Comparison of ENCODE assay signal across 11 mouse cellular contexts in the genomic region with DNA sequence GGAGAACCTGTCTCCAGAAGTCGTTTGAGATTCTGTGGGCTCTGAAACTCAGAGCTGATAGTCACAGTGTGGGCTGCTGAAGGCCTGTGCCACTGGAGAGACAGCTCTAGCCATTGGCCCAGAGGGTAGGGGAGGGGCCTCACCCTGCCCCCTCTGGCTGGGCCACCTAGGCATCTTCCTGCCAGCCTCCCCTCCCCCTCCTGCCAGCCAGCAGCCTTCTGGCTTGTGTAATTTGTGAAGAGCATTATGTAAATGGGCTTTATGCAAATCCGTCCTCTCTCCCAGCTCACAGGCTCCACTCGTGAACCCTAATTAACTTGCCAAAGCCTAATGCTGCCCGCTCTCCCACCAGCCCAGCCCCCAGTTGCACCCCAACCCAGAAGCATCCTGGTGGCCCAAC.
DNase-seq lines count a peak whose midpoint lies in the region; ATAC-seq lines count a peak whose summit lies in the region.
"Had no signal": no experiment of that assay in that cellular context is flagged by ENCODE, and none has a peak within 500 bp of the region (broad histone marks: within the 10 kb centered on the region; RNA-seq: fewer than 3 reads in every experiment).

No protein-coding gene starts in this region.

- intact Hi-C loops in left cerebral cortex, postnatal 14 days (cut with DNase I): loop anchor here (5.0 kb wide), 1 partner anchor 56 kb away; no protein-coding TSS in a partner anchor

- ATAC-seq in forebrain, embryonic 11.5 days (replicated peaks; ENCODE audit: low FRiP score): peak; percentile 91
- peak; percentile 91 for ATAC-seq in forebrain, embryonic 16.5 days
- ATAC-seq in neural tube, embryonic 15.5 days (ENCODE audit: low FRiP score): peak; percentile 13; the same call in 1 of the 2 replicates
- ATAC-seq in intestine, embryonic 15.5 days: no peak

- no peak overlapping the region for H3K4me3 ChIP-seq in forebrain, embryonic 11.5 days (ENCODE audit: low read depth, low read length)
- no peak overlapping the region for H3K4me3 ChIP-seq in forebrain, embryonic 16.5 days (replicated peaks; ENCODE audit: low read length)
- no peak overlapping the region for H3K4me3 ChIP-seq in neural tube, embryonic 15.5 days (replicated peaks)
- H3K4me3 ChIP-seq in intestine, embryonic 15.5 days (replicated peaks): no peak overlapping the region
- H3K4me3 ChIP-seq: heart, embryonic 10.5 days had no signal

- H3K27me3 ChIP-seq in forebrain, embryonic 11.5 days (ENCODE audit: control insufficient read depth, insufficient read depth, low read length): no peaks in the 10 kb centered on the region
- no peaks in the 10 kb centered on the region for H3K27me3 ChIP-seq in forebrain, embryonic 16.5 days (replicated peaks; ENCODE audit: control insufficient read depth, insufficient read depth, low read length)
- H3K27me3 ChIP-seq in neural tube, embryonic 15.5 days (replicated peaks): 0 out of 2 replicates have a peak, but pooled peaks cover 5% of the 10 kb centered on the region
- H3K27me3 ChIP-seq in intestine, embryonic 15.5 days (replicated peaks): no peaks in the 10 kb centered on the region

- H3K4me1 ChIP-seq in forebrain, embryonic 11.5 days (replicated peaks; ENCODE audit: control insufficient read depth, insufficient read depth, low read length): peaks cover 23% of the 10 kb centered on the region
- peaks cover 37% of the 10 kb centered on the region for H3K4me1 ChIP-seq in forebrain, embryonic 16.5 days (replicated peaks; ENCODE audit: control insufficient read depth, insufficient read depth, low read length)
- H3K4me1 ChIP-seq in neural tube, embryonic 15.5 days: peaks cover 36% of the 10 kb centered on the region
- H3K4me1 ChIP-seq in intestine, embryonic 15.5 days (replicated peaks): peaks cover 7% of the 10 kb centered on the region; the same call in 1 of the 2 replicates

- no peak overlapping the region for H3K9ac ChIP-seq in forebrain, embryonic 11.5 days (ENCODE audit: low read length)
- no peak overlapping the region for H3K9ac ChIP-seq in forebrain, embryonic 16.5 days (replicated peaks; ENCODE audit: low read depth, low read length)
- H3K9ac ChIP-seq in neural tube, embryonic 15.5 days (replicated peaks): 0 out of 2 replicates have a peak overlapping the region, but pooled peaks have one; percentile 7
- no peak overlapping the region for H3K9ac ChIP-seq in intestine, embryonic 15.5 days

- 28% methylated on average over 4 of the region's 4 CpGs for WGBS in forebrain, embryonic 11.5 days
- 3% methylated on average over 4 of the region's 4 CpGs for WGBS in forebrain, embryonic 16.5 days
- WGBS in neural tube, embryonic 15.5 days: 15% methylated on average over 4 of the region's 4 CpGs
- 57% methylated on average over 4 of the region's 4 CpGs for WGBS in intestine, embryonic 15.5 days

- 0 out of 2 replicates have a peak overlapping the region, but pooled peaks have one; percentile 5 for H3K4me2 ChIP-seq in forebrain, embryonic 11.5 days (ENCODE audit: low read depth, low read length, severe bottlenecking)
- H3K4me2 ChIP-seq in forebrain, embryonic 16.5 days (ENCODE audit: low read length): 0 out of 2 replicates have a peak overlapping the region, but pooled peaks have one; percentile 12
- no peak overlapping the region for H3K4me2 ChIP-seq in neural tube, embryonic 15.5 days
- no peak overlapping the region for H3K4me2 ChIP-seq in intestine, embryonic 15.5 days (replicated peaks)

- peak; percentile 79 for DNase-seq in forebrain, embryonic 11.5 days (ENCODE audit: low spot score)
- peak; percentile 46 to 62 for DNase-seq in left cerebral cortex, postnatal 14 days (ENCODE audit: low spot score in 2 of 2)
- no peak for DNase-seq in kidney, adult 18-20 months
- no peak for DNase-seq in gastrocnemius, postnatal 10 days
- DNase-seq: kidney, postnatal 4 days; lung, postnatal 14 days had no signal

- peak overlapping the region; percentile 50; the same call in 1 of the 2 replicates for H3K27ac ChIP-seq in forebrain, embryonic 11.5 days (ENCODE audit: low read depth, low read length)
- H3K27ac ChIP-seq in forebrain, embryonic 16.5 days (ENCODE audit: low read length): peak overlapping the region; percentile 87
- peak overlapping the region; percentile 41; the same call in 1 of the 2 replicates for H3K27ac ChIP-seq in neural tube, embryonic 15.5 days (replicated peaks)
- H3K27ac ChIP-seq in intestine, embryonic 15.5 days: no peak overlapping the region
- H3K27ac ChIP-seq: heart, embryonic 10.5 days; stomach, postnatal 0 days had no signal

- H3K36me3 ChIP-seq in forebrain, embryonic 11.5 days (ENCODE audit: control insufficient read depth, insufficient read depth, low read length): no peaks in the 10 kb centered on the region
- no peaks in the 10 kb centered on the region for H3K36me3 ChIP-seq in forebrain, embryonic 16.5 days (ENCODE audit: control insufficient read depth, insufficient read depth)
- H3K36me3 ChIP-seq in neural tube, embryonic 15.5 days: no peaks in the 10 kb centered on the region
- no peaks in the 10 kb centered on the region for H3K36me3 ChIP-seq in intestine, embryonic 15.5 days
- H3K36me3 ChIP-seq: heart, embryonic 10.5 days had no signal

- H3K9me3 ChIP-seq in forebrain, embryonic 11.5 days (ENCODE audit: control insufficient read depth, low read length): no peaks in the 10 kb centered on the region
- no peaks in the 10 kb centered on the region for H3K9me3 ChIP-seq in forebrain, embryonic 16.5 days (ENCODE audit: control insufficient read depth, low read length)
- H3K9me3 ChIP-seq in neural tube, embryonic 15.5 days (replicated peaks): no peaks in the 10 kb centered on the region
- no peaks in the 10 kb centered on the region for H3K9me3 ChIP-seq in intestine, embryonic 15.5 days
- H3K9me3 ChIP-seq: heart, embryonic 10.5 days had no signal

Comparison
In these comparisons a context has a peak if more than half of its experiments do, and no peak if none do; other contexts are left out.
1. DNase-seq: peak in forebrain, embryonic 11.5 days (single experiment) and left cerebral cortex, postnatal 14 days (2 of 2); none in kidney, adult 18-20 months (single experiment) and gastrocnemius, postnatal 10 days (single experiment).
2. H3K4me2 ChIP-seq: peak in forebrain, embryonic 11.5 days (single experiment) and forebrain, embryonic 16.5 days (single experiment); none in neural tube, embryonic 15.5 days (single experiment) and intestine, embryonic 15.5 days (single experiment).